Mouse (Mus musculus) liver (tissue): ENCODE measurements around the gene Wfs1.

Experiments used
- DNase-seq: peaks from one replicate; pipeline ENCODE4 v3.0.0-alpha.2; 2020; ENCODE audit warnings: mixed read lengths

Gene Wfs1

DNA sequence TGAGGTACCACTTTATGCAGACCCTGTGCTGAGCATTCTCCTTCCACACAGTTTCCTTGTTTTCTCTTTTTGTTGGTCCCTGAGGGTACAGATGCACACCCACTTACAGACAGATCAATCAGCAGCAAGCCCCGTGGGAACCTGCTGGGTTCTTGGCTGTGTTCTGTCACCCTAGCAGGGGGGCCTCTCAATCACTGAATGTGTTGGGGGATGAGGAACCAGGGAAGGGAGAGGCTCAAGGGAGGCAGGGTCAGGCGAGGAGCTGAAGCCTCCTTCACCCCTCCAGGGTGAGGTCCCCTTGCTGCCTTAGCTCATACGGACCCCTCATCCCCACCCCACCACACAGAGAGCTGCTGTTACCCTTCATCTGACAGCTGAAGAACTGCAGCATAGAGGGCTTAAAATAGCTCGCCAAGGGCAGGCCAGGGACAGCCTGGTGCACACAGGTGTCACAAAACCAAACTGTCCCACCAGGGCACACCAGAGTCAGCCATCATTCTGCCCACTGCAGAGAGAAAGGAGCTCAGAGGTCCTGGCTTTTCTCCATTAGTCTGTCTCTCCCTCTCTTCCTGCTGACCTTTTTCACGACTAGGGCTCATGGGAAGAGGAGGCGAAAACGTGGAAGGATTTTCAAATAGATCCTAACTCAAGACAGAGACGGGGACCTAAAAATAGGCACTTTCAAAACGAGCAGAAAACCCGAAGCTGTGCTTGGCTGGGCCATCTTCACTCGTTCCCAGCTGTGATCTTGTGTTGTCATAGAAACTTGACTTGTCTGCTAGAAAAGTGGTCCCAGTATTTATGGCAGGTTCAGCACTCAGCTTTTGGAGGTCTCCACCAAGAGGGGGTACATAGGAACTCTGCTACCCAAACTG is 64.9 kb downstream of the Wfs1 start:
- DNase-seq, result no peak

DNA sequence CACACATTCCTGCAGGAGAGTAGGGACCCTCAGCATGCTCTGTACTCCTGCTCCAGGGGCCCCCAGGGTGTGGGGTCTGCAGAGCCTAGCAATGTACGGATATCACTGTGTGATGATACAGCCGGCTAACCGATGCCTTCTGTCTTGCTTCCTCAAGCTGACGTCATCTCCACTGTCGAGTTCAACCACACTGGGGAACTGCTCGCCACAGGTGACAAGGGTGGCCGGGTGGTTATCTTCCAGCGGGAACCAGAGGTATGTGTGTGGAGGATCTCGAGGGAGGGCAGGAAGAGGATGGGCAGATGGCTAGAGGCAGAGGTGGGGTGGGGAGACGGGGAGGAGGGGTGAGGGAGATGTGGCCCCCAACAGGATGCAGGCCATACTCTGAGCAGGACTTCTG is 66.2 kb downstream of the Wfs1 start:
- no peak for DNase-seq

DNA sequence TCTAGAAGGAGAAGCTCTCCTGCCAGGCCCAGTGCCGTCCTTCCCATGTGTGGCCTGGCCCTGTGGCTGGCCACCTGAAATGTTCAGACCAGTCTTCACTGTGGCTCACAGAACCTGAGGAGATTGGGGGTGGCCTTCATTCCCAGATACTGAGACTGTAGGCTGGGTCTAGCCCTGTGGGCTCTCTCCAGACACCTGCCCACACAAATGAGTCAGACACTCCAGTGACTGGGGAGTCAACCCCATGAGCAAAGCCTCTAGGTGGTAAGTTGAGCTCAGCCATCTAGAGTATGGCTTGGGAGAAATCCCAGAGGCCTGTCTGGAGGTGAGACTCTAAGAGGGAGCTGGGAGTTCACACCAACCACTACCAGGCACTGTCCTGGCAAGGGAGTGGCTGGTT is 67.1 kb downstream of the Wfs1 start:
- DNase-seq, result no peak

DNA sequence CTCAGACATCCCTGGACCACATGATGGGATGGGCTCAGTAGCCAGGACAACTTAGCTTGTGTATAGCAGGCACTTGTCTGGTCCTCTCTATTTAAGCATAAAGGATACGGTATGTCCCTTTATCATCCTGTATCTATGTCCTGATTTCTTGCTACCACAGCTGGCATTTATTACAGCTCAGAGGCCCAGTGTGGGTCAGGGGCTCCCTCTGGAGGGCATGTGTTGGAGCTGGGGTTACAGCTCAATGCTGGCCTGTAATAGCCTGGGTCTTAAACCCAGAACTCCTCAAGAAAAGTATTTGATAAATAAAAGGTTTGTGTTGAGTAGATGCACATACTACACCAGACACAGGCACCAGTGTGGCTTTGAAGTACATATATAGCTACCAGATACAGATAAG is 68.9 kb downstream of the Wfs1 start:
- DNase-seq, result no peak

DNA sequence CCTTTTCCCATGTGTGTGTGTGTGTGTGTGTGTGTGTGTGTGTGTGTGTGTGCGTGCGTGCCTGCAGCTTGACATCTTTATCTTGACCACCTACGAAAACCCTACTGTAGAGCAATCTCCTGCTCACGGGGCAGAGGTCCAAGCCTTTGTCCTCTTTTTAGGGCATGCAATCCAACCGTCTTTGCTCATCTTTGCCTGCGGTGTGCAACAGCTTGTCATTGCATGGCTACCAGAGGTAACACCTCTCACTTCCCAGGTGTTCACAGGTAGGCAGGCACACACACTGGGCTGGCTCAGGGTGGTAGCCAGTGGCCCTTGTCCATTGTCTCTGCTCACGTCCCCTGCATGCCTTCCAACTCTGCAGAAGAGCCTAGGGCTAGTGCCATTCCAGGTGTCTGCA is 71.0 kb downstream of the Wfs1 start:
- DNase-seq, result no peak

DNA sequence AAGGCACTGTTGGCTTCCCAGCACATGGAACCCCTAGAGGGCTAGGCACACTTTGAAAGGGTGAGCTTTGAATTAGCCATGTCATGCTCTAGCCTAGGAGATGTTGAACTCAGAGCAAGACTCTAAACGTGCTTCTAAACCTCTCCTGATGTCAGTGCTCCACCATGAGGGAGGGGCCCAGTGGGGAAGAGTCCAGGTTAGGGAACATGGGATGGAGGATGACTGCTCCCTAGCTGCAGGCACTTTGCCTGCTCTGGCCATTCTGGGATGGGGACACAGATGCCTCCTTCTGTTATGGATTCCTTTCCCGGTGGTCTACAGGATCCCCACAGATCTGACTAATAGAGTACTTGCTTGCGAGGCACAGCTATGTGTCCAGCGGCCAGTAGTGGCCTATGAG is 71.8 kb downstream of the Wfs1 start:
- no peak for DNase-seq

DNA sequence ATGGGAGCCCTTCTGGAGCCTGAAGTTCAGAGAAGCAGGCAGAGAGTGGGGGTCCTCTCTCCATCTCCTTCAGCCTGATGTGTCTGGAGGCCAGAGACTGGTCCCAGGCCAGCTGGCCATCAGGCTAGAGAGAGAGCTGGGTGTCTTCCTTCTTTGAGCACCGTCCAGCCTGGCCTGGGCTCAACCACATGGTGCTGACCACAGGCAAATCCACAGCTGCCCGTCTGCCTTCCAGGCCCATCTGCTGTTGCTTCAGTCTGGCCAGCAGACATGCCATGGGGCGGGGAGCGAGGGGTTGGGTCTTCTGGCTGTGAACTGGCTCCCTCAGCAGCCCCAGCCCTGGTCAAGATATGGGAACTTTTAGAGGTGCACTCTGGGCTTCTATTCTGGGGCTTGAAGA is 72.4 kb downstream of the Wfs1 start:
- no peak for DNase-seq
